Mouse (Mus musculus) hindbrain, embryonic 16.5 days (tissue): ENCODE data around the gene Vmn2r4. TPM values are rescaled to one million over a fixed set of nuclear protein-coding genes. Genes with fewer than 3 reads are reported as not detected.
"Not testable (repeated sequence)": the region's sequence is repeated elsewhere in the genome, so short reads cannot be mapped to it uniquely, and the experiment has no call there.

Experiments
- ATAC-seq: fragments of 200-750 bp; cut with Nextera tagmentation; 2 replicates; pipeline ENCODE4 v1.8.0; 2017; ENCODE audit warnings: moderate TSS enrichment, moderate library complexity
- H3K27ac ChIP-seq: fragments of 300-500 bp; sonication (generic); 2 replicates; pipeline ENCODE4 v1.5.1; 2014; ENCODE audit warnings: low read depth, mild to moderate bottlenecking, control low read depth, low read length, moderate library complexity
- H3K27me3 ChIP-seq: fragments of 300-500 bp; sonication (generic); replicated peaks from 2 replicates; pipeline ENCODE4 v1.6.1; 2014; ENCODE audit warnings: low read length; ENCODE audit not compliant: control insufficient read depth, insufficient read depth
- H3K36me3 ChIP-seq: fragments of 300-500 bp; sonication (generic); 2 replicates; pipeline ENCODE4 v1.6.1; 2014; ENCODE audit warnings: mild to moderate bottlenecking, low read length, moderate library complexity, mixed read lengths; ENCODE audit not compliant: control insufficient read depth, insufficient read depth
- H3K4me1 ChIP-seq: fragments of 300-500 bp; sonication (generic); 2 replicates; pipeline ENCODE4 v1.6.1; 2014; ENCODE audit warnings: low read depth, low read length; ENCODE audit not compliant: control insufficient read depth, insufficient read depth
- H3K4me2 ChIP-seq: fragments of 300-500 bp; sonication (generic); 2 replicates; pipeline ENCODE4 v1.6.1; 2014; ENCODE audit warnings: mild to moderate bottlenecking, low read length, control low read depth, moderate library complexity
- H3K4me3 ChIP-seq: fragments of 300-500 bp; sonication (generic); 2 replicates; pipeline ENCODE4 v1.5.1; 2014; ENCODE audit warnings: mild to moderate bottlenecking, low read length, control low read depth, moderate library complexity
- H3K9ac ChIP-seq: fragments of 300-500 bp; sonication (generic); 2 replicates; pipeline ENCODE4 v1.6.1; 2014; ENCODE audit warnings: low read depth, mild to moderate bottlenecking, control low read depth, low read length, moderate library complexity
- H3K9me3 ChIP-seq: fragments of 300-500 bp; sonication (generic); 2 replicates; pipeline ENCODE4 v1.6.1; 2014; ENCODE audit warnings: mild to moderate bottlenecking, low read length, moderate library complexity; ENCODE audit not compliant: control insufficient read depth
- WGBS: fragments of 180-500 bp; shearing (Covaris S2); extraction: QIAGEN DNeasy Blood & Tissue Kit; methylation state at CpG from one replicate; pipeline ENCODE4 v1.1.7; 2014; 5-methylcytosine and 5-hydroxymethylcytosine counted together
- polyA plus RNA-seq: library from polyadenylated mRNA; unstranded; fragments of >200 nt; fragmentation: Nextera tagmentation; extraction: Ambion mirVana; gene quantifications from 2 replicates; pipeline ENCODE4 v1.2.1, GENCODE M21; 2015

The Vmn2r4 gene
- not detected in 2 replicates for polyA plus RNA-seq

- not testable (repeated sequence) for ATAC-seq
Measured at GRCm38 (mm10) chr3:64415268-64415667, at the start of gene Vmn2r4. Gene Vmn2r4 (minus strand): TSS chr3:64415368.

GRCm38 (mm10) chr3:64434261-64434660 is 19.1 kb upstream of the Vmn2r4 start:
- 90% methylated on average over 7 of the region's 7 CpGs for WGBS

More at GRCm38 (mm10) chr3:64415268-64415667, at the start of gene Vmn2r4:
- not testable (repeated sequence) for H3K4me3 ChIP-seq, H3K27ac ChIP-seq, H3K4me2 ChIP-seq, H3K9ac ChIP-seq, H3K4me1 ChIP-seq, H3K36me3 ChIP-seq, H3K9me3 ChIP-seq, H3K27me3 ChIP-seq
- WGBS = 86% methylated on average over 3 of the region's 3 CpGs

GRCm38 (mm10) chr3:64428117-64428798 is 13.1 kb upstream of the Vmn2r4 start:
- H3K4me1 ChIP-seq, H3K9ac ChIP-seq, H3K4me3 ChIP-seq, H3K4me2 ChIP-seq, H3K27me3 ChIP-seq, H3K36me3 ChIP-seq, H3K27ac ChIP-seq, H3K9me3 ChIP-seq: not testable (repeated sequence)
- 49% methylated on average over 6 of the region's 6 CpGs for WGBS
- ATAC-seq = peak; percentile 60

More at GRCm38 (mm10) chr3:64434261-64434660, 19.1 kb upstream of the Vmn2r4 start:
- not testable (repeated sequence) for ATAC-seq, H3K4me3 ChIP-seq, H3K9me3 ChIP-seq, H3K27ac ChIP-seq, H3K27me3 ChIP-seq, H3K4me1 ChIP-seq, H3K36me3 ChIP-seq, H3K9ac ChIP-seq, H3K4me2 ChIP-seq

GRCm38 (mm10) chr3:64422141-64422540 is 7.0 kb upstream of the Vmn2r4 start:
- H3K4me3 ChIP-seq, H3K4me2 ChIP-seq, H3K27ac ChIP-seq, ATAC-seq, H3K4me1 ChIP-seq, H3K9ac ChIP-seq, H3K36me3 ChIP-seq, H3K9me3 ChIP-seq, H3K27me3 ChIP-seq: not testable (repeated sequence)
- 93% methylated on average over 1 of the region's 1 CpGs for WGBS

- H3K36me3 ChIP-seq, ATAC-seq, H3K27ac ChIP-seq, H3K9ac ChIP-seq, H3K4me3 ChIP-seq, H3K9me3 ChIP-seq, H3K4me2 ChIP-seq, H3K27me3 ChIP-seq, H3K4me1 ChIP-seq: not testable (repeated sequence)
- WGBS = 62% methylated on average over 1 of the region's 1 CpGs
Measured at GRCm38 (mm10) chr3:64417477-64417876, 2.3 kb upstream of the Vmn2r4 start.

- ATAC-seq, H3K9ac ChIP-seq, H3K4me2 ChIP-seq, H3K4me3 ChIP-seq, H3K27me3 ChIP-seq, H3K4me1 ChIP-seq, H3K36me3 ChIP-seq, H3K9me3 ChIP-seq, H3K27ac ChIP-seq: not testable (repeated sequence)
Measured at GRCm38 (mm10) chr3:64414253-64414652, 915 bp downstream of the Vmn2r4 start.

GRCm38 (mm10) chr3:64359286-64360035 is 55.7 kb downstream of the Vmn2r4 start:
- no peak; the same call in 1 of the 2 replicates for ATAC-seq

More at GRCm38 (mm10) chr3:64359286-64360035, 55.7 kb downstream of the Vmn2r4 start:
- Histone ChIP-seq H3K27ac (no peak overlapping the region), H3K4me3 (no peak overlapping the region), H3K9me3 (no peaks in the 10 kb centered on the region), H3K27me3 (no peaks in the 10 kb centered on the region), H3K36me3 (no peaks in the 10 kb centered on the region), H3K9ac (no peak overlapping the region), H3K4me1 (no peaks in the 10 kb centered on the region), H3K4me2 (no peak overlapping the region)
- 44% methylated on average over 2 of the region's 2 CpGs for WGBS

Other genes with a start within 250 kb of the Vmn2r4 start
- gene Vmn2r3, start 125.7 kb downstream of the Vmn2r4 start, polyA plus RNA-seq = 0.03 TPM in 1 of 2 replicates, not detected in the other
- gene Vmn2r5, start 94.5 kb upstream of the Vmn2r4 start, polyA plus RNA-seq = not detected in 2 replicates
- gene Vmn2r6, start 150.5 kb upstream of the Vmn2r4 start, polyA plus RNA-seq = not detected in 2 replicates